8 mouse cellular contexts compared by ENCODE assay signal in genomic region chr2:35507191-35507511, GRCm38 (mm10). TPM values are rescaled to one million over a fixed set of nuclear protein-coding genes. Genes with fewer than 3 reads are reported as not detected.
A peak's percentile ranks its signal among the peaks of the same experiment; 100 is the strongest.
DNase-seq lines count a peak whose midpoint lies in the region; ATAC-seq and TF ChIP-seq lines count a peak whose summit lies in the region.

No protein-coding gene starts in this region.

- H3K36me3 ChIP-seq in heart, embryonic 16.5 days (ENCODE audit: control insufficient read depth, insufficient read depth): no peaks in the 10 kb centered on the region
- H3K36me3 ChIP-seq in hindbrain, embryonic 12.5 days: no peaks in the 10 kb centered on the region

- no peak overlapping the region; the same call in 1 of the 2 replicates for H3K9ac ChIP-seq in heart, embryonic 16.5 days (ENCODE audit: low read length)
- no peak overlapping the region for H3K9ac ChIP-seq in hindbrain, embryonic 12.5 days

- 0 out of 2 replicates have a peak overlapping the region, but pooled peaks have one; percentile 6 for H3K4me2 ChIP-seq in heart, embryonic 16.5 days (ENCODE audit: low read depth, low read length)
- no peak overlapping the region for H3K4me2 ChIP-seq in hindbrain, embryonic 12.5 days (replicated peaks)

- no peak for ATAC-seq in heart, embryonic 16.5 days (replicated peaks; ENCODE audit: extremely low read depth, insufficient read depth, low FRiP score)
- peak; percentile 56 for ATAC-seq in megakaryocyte, adult 5-6 weeks (ENCODE audit: poor library complexity, severe bottlenecking)
- no peak for ATAC-seq in hindbrain, embryonic 12.5 days (ENCODE audit: low FRiP score)

- intact Hi-C loops in left cerebral cortex, adult 2 months (cut with DNase I): loop anchor here (5.0 kb wide), 2 partner anchors 45 to 210 kb away; partner anchors contain the start of gene Ggta1

- WGBS in heart, embryonic 16.5 days: 36% methylated on average over 9 of the region's 9 CpGs
- 57% methylated on average over 9 of the region's 9 CpGs for WGBS in hindbrain, embryonic 12.5 days

- TF ChIP-seq CTCF in left cerebral cortex, adult 2 months (IDR thresholded peaks at IDR 0.05): no peak

- peaks cover 66% of the 10 kb centered on the region for H3K4me1 ChIP-seq in heart, embryonic 16.5 days (ENCODE audit: control insufficient read depth, insufficient read depth, low read length)
- peaks cover 24% of the 10 kb centered on the region; the same call in 1 of the 2 replicates for H3K4me1 ChIP-seq in hindbrain, embryonic 12.5 days

- no peaks in the 10 kb centered on the region for H3K27me3 ChIP-seq in heart, embryonic 16.5 days (ENCODE audit: control insufficient read depth, insufficient read depth, low read length)
- no peaks in the 10 kb centered on the region for H3K27me3 ChIP-seq in hindbrain, embryonic 12.5 days

- peak overlapping the region; percentile 41 for H3K27ac ChIP-seq in left cerebral cortex, adult 2 months
- H3K27ac ChIP-seq in heart, embryonic 16.5 days (ENCODE audit: low read length): peak overlapping the region; percentile 78
- H3K27ac ChIP-seq in hindbrain, embryonic 12.5 days: no peak overlapping the region

- DNase-seq in left cerebral cortex, adult 2 months (ENCODE audit: extremely low spot score in 1 of 2, low spot score in 2 of 2): peak in 1 of 2 experiments; percentile 24
- no peak for DNase-seq in left cerebral cortex, adult 11 months (ENCODE audit: low spot score)
- DNase-seq in brain, adult 2 months (ENCODE audit: low read depth, low spot score): peak; percentile 77
- peak; percentile 73 for DNase-seq in thymus, postnatal 25 days
- no peak for DNase-seq in Muller cell, postnatal 12 days (ENCODE audit: inconsistent ontology term)

- no peak overlapping the region for H3K4me3 ChIP-seq in left cerebral cortex, adult 2 months
- no peak overlapping the region for H3K4me3 ChIP-seq in heart, embryonic 16.5 days (ENCODE audit: low read length)
- no peak overlapping the region for H3K4me3 ChIP-seq in hindbrain, embryonic 12.5 days

- H3K9me3 ChIP-seq in heart, embryonic 16.5 days (replicated peaks; ENCODE audit: control insufficient read depth, low read length): no peaks in the 10 kb centered on the region
- no peaks in the 10 kb centered on the region for H3K9me3 ChIP-seq in hindbrain, embryonic 12.5 days (replicated peaks)

RNA-seq across cellular contexts. Expression of gene Ggta1, which starts 44.1 kb away (rescaled TPM):
- 1 to 10 TPM; 2.6 to 4.0 TPM for total RNA-seq in left cerebral cortex, adult 2 months (2021)
- 28.6 and 30.9 TPM in 2 replicates for polyA plus RNA-seq in heart, embryonic 16.5 days (2015; fragmentation: Nextera tagmentation; extraction: Ambion mirVana)
- 41.7 and 51.1 TPM in 2 replicates for total RNA-seq in megakaryocyte, adult 5-6 weeks (2015)
- 68.3 and 71.2 TPM in 2 replicates for total RNA-seq in megakaryocyte, adult 5-6 weeks (2017)
- 6.4 and 7.6 TPM in 2 replicates for polyA plus RNA-seq in hindbrain, embryonic 12.5 days (2016; fragmentation: Nextera tagmentation; extraction: Ambion mirVana)

RNA-seq across cellular contexts. Expression of gene Dab2ip, which starts 50.9 kb away (rescaled TPM):
- total RNA-seq in left cerebral cortex, adult 2 months (2021): 100 to 1,000 TPM; 144 to 152 TPM
- 27.1 and 32.9 TPM in 2 replicates for polyA plus RNA-seq in heart, embryonic 16.5 days (2015; fragmentation: Nextera tagmentation; extraction: Ambion mirVana)
- 3.7 and 4.9 TPM in 2 replicates for total RNA-seq in megakaryocyte, adult 5-6 weeks (2015)
- total RNA-seq in megakaryocyte, adult 5-6 weeks (2017): 2.1 and 2.7 TPM in 2 replicates
- 64.8 and 68.1 TPM in 2 replicates for polyA plus RNA-seq in hindbrain, embryonic 12.5 days (2016; fragmentation: Nextera tagmentation; extraction: Ambion mirVana)

Comparison
In these comparisons a context has a peak if more than half of its experiments do, and no peak if none do; other contexts are left out.
1. DNase-seq: peak in brain, adult 2 months (single experiment) and thymus, postnatal 25 days (single experiment); none in left cerebral cortex, adult 11 months (single experiment) and Muller cell, postnatal 12 days (single experiment).
2. RNA of gene Ggta1, which starts 44.1 kb away (total RNA-seq): 41.7 to 71.2 TPM in megakaryocyte, adult 5-6 weeks; 2.6 to 4.0 TPM in left cerebral cortex, adult 2 months; every median in the first group is over 4 times any median in the second.
3. RNA of gene Dab2ip, which starts 50.9 kb away (total RNA-seq): 144 to 152 TPM in left cerebral cortex, adult 2 months; 2.1 to 4.9 TPM in megakaryocyte, adult 5-6 weeks; every median in the first group is over 10 times any median in the second.